Mouse (Mus musculus) hindbrain, embryonic 12.5 days (tissue): Measurements from ENCODE around the gene Rrp1. TPM values are rescaled to one million over a fixed set of nuclear protein-coding genes. Genes with fewer than 3 reads are reported as not detected.

Experiments used
- ATAC-seq: fragments of 200-750 bp; cut with Nextera tagmentation; 2 replicates; pipeline ENCODE4 v1.8.0; 2017; ENCODE audit warnings: moderate TSS enrichment; ENCODE audit not compliant: low FRiP score
- H3K27ac ChIP-seq: fragments of 300-500 bp; sonication (generic); 2 replicates; pipeline ENCODE4 v1.5.1; 2016; ENCODE audit warnings: mild to moderate bottlenecking
- H3K27me3 ChIP-seq: fragments of 300-500 bp; sonication (generic); 2 replicates; pipeline ENCODE4 v1.6.1; 2016; ENCODE audit warnings: mild to moderate bottlenecking
- H3K36me3 ChIP-seq: fragments of 300-500 bp; sonication (generic); 2 replicates; pipeline ENCODE4 v1.6.1; 2016; ENCODE audit warnings: mild to moderate bottlenecking
- H3K4me1 ChIP-seq: fragments of 300-500 bp; sonication (generic); 2 replicates; pipeline ENCODE4 v1.6.1; 2016
- H3K4me2 ChIP-seq: fragments of 300-500 bp; sonication (generic); replicated peaks from 2 replicates; pipeline ENCODE4 v1.6.1; 2016; ENCODE audit warnings: mild to moderate bottlenecking
- H3K4me3 ChIP-seq: fragments of 300-500 bp; sonication (generic); 2 replicates; pipeline ENCODE4 v1.5.1; 2016; ENCODE audit warnings: mild to moderate bottlenecking
- H3K9ac ChIP-seq: fragments of 300-500 bp; sonication (generic); 2 replicates; pipeline ENCODE4 v1.6.1; 2016; ENCODE audit warnings: mild to moderate bottlenecking, moderate library complexity
- H3K9me3 ChIP-seq: fragments of 300-500 bp; sonication (generic); replicated peaks from 2 replicates; pipeline ENCODE4 v1.6.1; 2016; ENCODE audit warnings: mild to moderate bottlenecking
- WGBS: fragments of 180-500 bp; shearing (Covaris S2); methylation state at CpG from one replicate; pipeline ENCODE4 v1.1.7; 2016; 5-methylcytosine and 5-hydroxymethylcytosine counted together
- microRNA-seq: library from miRNA; unstranded; fragments of <30 nt; microRNA quantifications from one replicate; pipeline ENCODE4, GENCODE M21; 2017
- polyA plus RNA-seq: library from polyadenylated mRNA; unstranded; fragments of >200 nt; fragmentation: Nextera tagmentation; extraction: Ambion mirVana; gene quantifications from 2 replicates; pipeline ENCODE4 v1.2.1, GENCODE M21; 2016

Rrp1 gene
- polyA plus RNA-seq, 1 experiment from 2014 or later: 339 TPM

GRCm38 (mm10) chr10:78351887-78352665 is 60.8 kb downstream of the Rrp1 start, which contains the start of gene Agpat3:
Gene Agpat3, minus strand, starts transcription at chr10:78352489.
- ATAC-seq: peak; percentile 81
- H3K9me3 ChIP-seq: no peaks in the 10 kb centered on the region
- peak within 1 kb of the TSS; percentile 70 for H3K27ac ChIP-seq
- H3K4me3 ChIP-seq: peak within 1 kb of the TSS; percentile 86
- H3K27me3 ChIP-seq: no peaks in the 10 kb centered on the region
- H3K4me1 ChIP-seq: peaks cover 27% of the 10 kb centered on the region
- peak within 1 kb of the TSS; percentile 98 for H3K9ac ChIP-seq
- H3K36me3 ChIP-seq: no peaks in the 10 kb centered on the region
- H3K4me2 ChIP-seq: peak within 1 kb of the TSS; percentile 83
- 0% methylated on average over 68 of the region's 113 CpGs for WGBS

- Histone ChIP-seq H3K27me3 (no peaks in the 10 kb centered on the region), H3K9me3 (no peaks in the 10 kb centered on the region), H3K4me3 (peak overlapping the region; percentile 86), H3K4me2 (peak overlapping the region; percentile 83), H3K36me3 (no peaks in the 10 kb centered on the region), H3K4me1 (peaks cover 27% of the 10 kb centered on the region), H3K9ac (peak overlapping the region; percentile 98), H3K27ac (peak overlapping the region; percentile 70; the same call in 1 of the 2 replicates)
- 4% methylated on average over 13 of the region's 13 CpGs for WGBS
- no peak for ATAC-seq
Observed at GRCm38 (mm10) chr10:78351564-78351886, 61.3 kb downstream of the Rrp1 start.

DNA sequence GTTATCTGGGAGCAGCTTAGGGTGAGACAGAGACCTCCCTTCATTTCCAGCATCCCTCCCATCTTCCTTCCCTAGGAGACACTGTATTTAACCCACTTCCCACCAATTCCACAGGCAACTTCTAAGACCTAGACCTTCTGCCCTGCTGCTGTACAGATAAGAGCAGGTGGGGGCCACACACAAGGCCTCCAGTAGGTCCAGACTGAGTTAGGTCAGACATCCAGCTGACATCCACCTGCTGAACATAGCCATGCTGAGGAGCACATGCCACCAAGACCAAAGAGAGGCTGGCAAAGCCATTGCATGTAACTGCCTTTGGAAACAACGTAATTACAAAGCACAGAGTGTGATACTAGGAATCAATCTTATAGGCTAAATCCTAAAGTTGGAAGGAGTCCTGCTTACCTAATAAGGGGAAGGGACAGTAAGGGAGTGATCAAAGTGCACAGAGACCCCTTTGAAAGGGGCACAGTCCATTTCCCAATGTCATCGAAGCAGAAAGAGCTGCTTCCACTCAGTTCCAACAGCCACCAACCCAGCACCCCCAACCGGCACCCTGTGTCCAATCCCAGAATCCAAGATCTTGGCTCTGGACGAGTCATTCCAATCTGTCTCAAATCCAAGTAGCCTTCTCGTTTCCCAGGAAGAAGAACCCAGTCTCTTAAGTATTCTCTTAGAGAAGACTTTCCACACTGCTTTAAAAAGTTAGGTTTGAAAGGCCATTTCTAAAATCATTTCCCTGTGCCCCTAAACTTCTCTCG is 61.9 kb downstream of the Rrp1 start:
- H3K9me3 ChIP-seq: no peaks in the 10 kb centered on the region
- H3K27ac ChIP-seq: no peak overlapping the region
- ATAC-seq: no peak
- H3K4me3 ChIP-seq: peak overlapping the region; percentile 86
- H3K27me3 ChIP-seq: no peaks in the 10 kb centered on the region
- peak overlapping the region; percentile 98 for H3K9ac ChIP-seq
- H3K36me3 ChIP-seq: no peaks in the 10 kb centered on the region
- peak overlapping the region; percentile 83 for H3K4me2 ChIP-seq
- peaks cover 27% of the 10 kb centered on the region for H3K4me1 ChIP-seq
- 32% methylated on average over 6 of the region's 6 CpGs for WGBS

Small RNA genes lying within 50 kb of the gene (microRNA-seq; reads per million reads assigned to microRNA genes)
- gene Mir6410 (not detected), gene Mir6907 (1.1 reads per million), gene Mir6908 (0.81 reads per million)

Other genes with a start within 250 kb of the Rrp1 start
- gene D10Jhu81e, start 243.3 kb downstream of the Rrp1 start, polyA plus RNA-seq: 20.1 and 24.4 TPM in 2 replicates
- gene Pwp2, start 227.9 kb downstream of the Rrp1 start, polyA plus RNA-seq: 20.9 and 21.2 TPM in 2 replicates
- gene Trappc10, start 168.4 kb downstream of the Rrp1 start, polyA plus RNA-seq: 23.4 and 26.0 TPM in 2 replicates
- 59.2 and 59.7 TPM in 2 replicates for gene Agpat3, start 60.6 kb downstream of the Rrp1 start, polyA plus RNA-seq
- gene Cstb, start 12.6 kb upstream of the Rrp1 start, polyA plus RNA-seq: 127 and 138 TPM in 2 replicates
- gene Pdxk, start 51.9 kb upstream of the Rrp1 start, polyA plus RNA-seq: 12.2 and 13.0 TPM in 2 replicates
- not detected in 2 replicates for gene Olfr1358, start 104.4 kb upstream of the Rrp1 start, polyA plus RNA-seq
- gene Ilvbl, start 161.3 kb upstream of the Rrp1 start, polyA plus RNA-seq: 45.0 and 51.6 TPM in 2 replicates
- gene Syde1, start 178.9 kb upstream of the Rrp1 start, polyA plus RNA-seq: 9.2 and 10.8 TPM in 2 replicates
- gene Olfr1357, start 205.0 kb upstream of the Rrp1 start, polyA plus RNA-seq: not detected in 2 replicates